Mouse (Mus musculus): ENCODE measurements around the gene Hnrnpl.
"Not testable (repeated sequence)": the region's sequence is repeated elsewhere in the genome, so short reads cannot be mapped to it uniquely, and the experiment has no call there.

- TF ChIP-seq CTCF (IDR thresholded peaks at IDR 0.05; ENCODE audit: borderline replicate concordance, extremely low read depth, insufficient read depth, insufficient read length): peak; percentile 56; the same call in 1 of the 2 replicates
- not testable (repeated sequence) for TF ChIP-seq POLR2A (IDR thresholded peaks at IDR 0.05; ENCODE audit: borderline replicate concordance, extremely low read depth, insufficient read depth, insufficient read length, poor library complexity, severe bottlenecking)
These were observed 59.4 kb downstream of the Hnrnpl start for GRCm38 (mm10) chr7:28867508-28868340.
